Mouse (Mus musculus) right cerebral cortex, adult 2 months (tissue): ENCODE data around the gene Ephb2.
A peak's percentile ranks its signal among the peaks of the same experiment; 100 is the strongest.

ENCODE experiments used
- DNase-seq, 2 experiments: peaks; one replicate each; pipeline ENCODE4 v3.0.0; 2021 to 2022; ENCODE audit warnings: low spot score in 2 of 2

Ephb2 gene

GRCm38 (mm10) chr4:136732536-136733121, 103.2 kb downstream of the Ephb2 start:
- DNase-seq = no peak

GRCm38 (mm10) chr4:136731761-136732160, 104.0 kb downstream of the Ephb2 start:
- no peak for DNase-seq

GRCm38 (mm10) chr4:136731008-136731609, 104.7 kb downstream of the Ephb2 start:
- DNase-seq = no peak

GRCm38 (mm10) chr4:136730501-136730900, 105.3 kb downstream of the Ephb2 start:
- no peak for DNase-seq

- DNase-seq = no peak
These were observed 106.2 kb downstream of the Ephb2 start for GRCm38 (mm10) chr4:136729574-136729973.

GRCm38 (mm10) chr4:136726941-136727340, 108.8 kb downstream of the Ephb2 start:
- DNase-seq = no peak

- no peak for DNase-seq
These were observed 111.1 kb downstream of the Ephb2 start for GRCm38 (mm10) chr4:136724731-136725130.

GRCm38 (mm10) chr4:136722361-136723082, 113.3 kb downstream of the Ephb2 start:
- peak in 1 of 2 experiments; percentile 51 for DNase-seq

- no peak for DNase-seq
These were observed 113.9 kb downstream of the Ephb2 start for GRCm38 (mm10) chr4:136721937-136722336.

GRCm38 (mm10) chr4:136720025-136720424, 115.8 kb downstream of the Ephb2 start:
- DNase-seq = no peak

GRCm38 (mm10) chr4:136718193-136718986, 117.4 kb downstream of the Ephb2 start:
- DNase-seq = no peak

- DNase-seq = peak in 1 of 2 experiments; percentile 37
These were observed 119.2 kb downstream of the Ephb2 start for GRCm38 (mm10) chr4:136716561-136716972.

GRCm38 (mm10) chr4:136714530-136714929, 121.3 kb downstream of the Ephb2 start:
- DNase-seq = no peak

GRCm38 (mm10) chr4:136713889-136714288, 121.9 kb downstream of the Ephb2 start:
- DNase-seq = no peak

GRCm38 (mm10) chr4:136713431-136713830, 122.4 kb downstream of the Ephb2 start:
- no peak for DNase-seq

- no peak for DNase-seq
These were observed 123.6 kb downstream of the Ephb2 start for GRCm38 (mm10) chr4:136711985-136712768.

GRCm38 (mm10) chr4:136710345-136710744, 125.4 kb downstream of the Ephb2 start:
- no peak for DNase-seq

- DNase-seq = no peak
These were observed 126.8 kb downstream of the Ephb2 start for GRCm38 (mm10) chr4:136708956-136709355.

- DNase-seq = no peak
These were observed 129.1 kb downstream of the Ephb2 start for GRCm38 (mm10) chr4:136706696-136707095.

GRCm38 (mm10) chr4:136705091-136705490, 130.7 kb downstream of the Ephb2 start:
- no peak for DNase-seq

- DNase-seq = no peak
These were observed 131.2 kb downstream of the Ephb2 start for GRCm38 (mm10) chr4:136704551-136704950.
